Mouse (Mus musculus): ENCODE data around the gene Nt5m.

The Nt5m gene

DNA sequence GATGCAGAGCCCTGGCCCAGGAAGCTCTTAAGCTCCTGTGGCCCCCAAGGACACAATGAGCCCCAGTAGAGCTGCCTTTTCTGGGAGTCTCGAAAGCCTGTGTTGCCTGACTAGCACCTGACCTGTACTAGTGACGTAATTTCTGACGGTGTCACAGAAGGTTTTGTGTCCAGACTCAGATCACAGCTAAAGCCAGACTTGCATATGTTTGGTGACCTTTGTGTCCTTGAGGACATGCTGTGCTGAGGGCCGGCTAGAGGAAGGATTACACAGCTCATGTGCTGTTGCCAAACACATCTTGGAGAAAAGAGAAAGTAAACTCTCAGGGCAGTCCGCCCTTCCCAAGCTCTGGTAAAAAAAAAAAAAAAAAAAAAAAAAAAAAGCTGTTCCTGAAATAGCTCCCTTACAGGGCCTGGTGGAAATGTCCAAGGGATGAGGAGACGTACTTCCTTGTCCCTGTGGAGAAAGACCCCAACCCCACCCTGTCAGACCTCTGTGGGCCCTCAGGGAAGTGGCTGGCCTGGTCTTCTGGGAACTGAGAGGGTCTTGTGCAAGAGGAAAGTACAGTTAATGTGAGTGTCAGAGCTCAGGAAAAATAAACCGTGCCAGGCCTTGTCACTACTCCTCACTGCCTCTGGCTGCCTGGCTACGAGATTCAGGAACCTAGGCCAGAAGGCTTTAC is 62.9 kb downstream of the Nt5m start:
- no peak for DNase-seq (ENCODE audit: low read depth, low spot score)

DNA sequence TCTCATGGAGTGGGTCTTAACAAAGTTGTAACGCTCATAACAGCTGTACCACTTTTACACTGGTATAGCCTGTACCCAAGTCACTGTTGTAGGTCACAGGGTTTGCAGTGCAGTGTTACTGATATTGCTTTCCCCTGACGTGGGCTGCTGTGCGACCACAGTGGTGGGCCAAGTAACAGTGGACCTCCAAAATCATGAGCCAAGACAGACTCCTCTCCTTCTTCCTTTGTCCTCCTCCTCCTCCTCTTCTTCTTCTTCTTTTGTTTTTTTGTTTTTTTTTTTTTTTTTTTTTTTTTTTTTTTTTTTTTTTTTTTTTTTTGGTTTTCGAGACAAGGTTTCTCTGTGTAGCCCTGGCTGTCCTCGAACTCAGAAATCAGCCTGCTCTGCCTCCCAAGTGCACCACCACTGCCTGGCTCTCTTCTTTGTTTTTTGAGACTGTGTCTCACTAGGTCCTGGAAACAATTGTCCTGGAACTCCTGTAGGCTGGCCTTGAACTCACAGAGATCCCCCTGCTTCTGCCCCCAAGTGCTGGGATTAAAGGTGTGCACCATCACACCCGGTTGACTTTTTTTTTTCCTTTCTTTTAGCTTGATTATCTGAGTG is 67.4 kb downstream of the Nt5m start:
- no peak for DNase-seq (ENCODE audit: low read depth, low spot score)

DNA sequence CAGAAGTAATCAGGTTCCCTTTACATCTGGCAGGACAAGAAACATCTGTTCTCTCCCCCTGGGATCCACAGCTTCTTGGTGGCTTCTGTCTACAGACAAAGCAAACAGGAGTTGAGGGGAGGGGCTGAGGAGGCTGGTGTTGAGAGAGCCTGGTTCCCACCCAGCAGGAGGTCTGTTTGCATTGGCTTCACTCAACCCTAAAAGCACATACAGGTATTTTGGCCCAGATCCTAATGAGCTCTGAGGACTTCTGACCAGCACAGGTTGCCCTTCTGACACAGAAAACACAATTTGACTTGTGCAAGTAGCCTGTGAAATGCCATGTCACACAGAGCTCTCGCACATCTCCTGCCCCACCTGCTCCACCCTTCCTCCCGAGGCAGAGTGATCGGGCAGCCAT is 69.2 kb downstream of the Nt5m start:
- peak; percentile 30 for DNase-seq (ENCODE audit: low read depth, low spot score)

DNA sequence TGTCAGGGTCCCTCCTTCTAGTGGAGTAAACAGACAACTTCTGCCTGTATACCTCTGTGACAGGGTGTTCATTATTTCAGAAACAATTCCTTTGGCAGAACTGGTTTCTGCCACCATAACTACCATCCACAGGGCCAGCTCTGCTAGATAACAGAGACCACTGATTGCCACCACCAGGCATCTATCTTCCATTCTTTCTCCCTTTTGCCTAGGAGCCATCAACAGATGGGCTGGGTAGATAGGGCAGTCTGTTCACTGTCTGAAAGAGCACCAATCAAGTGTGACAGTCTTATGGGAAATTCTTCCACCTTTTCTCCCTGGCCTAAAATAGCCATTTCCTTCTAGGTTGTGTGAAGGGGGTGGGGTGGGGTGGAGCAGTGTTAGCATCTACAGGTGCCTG is 71.3 kb downstream of the Nt5m start:
- no peak for DNase-seq (ENCODE audit: low read depth, low spot score)

DNA sequence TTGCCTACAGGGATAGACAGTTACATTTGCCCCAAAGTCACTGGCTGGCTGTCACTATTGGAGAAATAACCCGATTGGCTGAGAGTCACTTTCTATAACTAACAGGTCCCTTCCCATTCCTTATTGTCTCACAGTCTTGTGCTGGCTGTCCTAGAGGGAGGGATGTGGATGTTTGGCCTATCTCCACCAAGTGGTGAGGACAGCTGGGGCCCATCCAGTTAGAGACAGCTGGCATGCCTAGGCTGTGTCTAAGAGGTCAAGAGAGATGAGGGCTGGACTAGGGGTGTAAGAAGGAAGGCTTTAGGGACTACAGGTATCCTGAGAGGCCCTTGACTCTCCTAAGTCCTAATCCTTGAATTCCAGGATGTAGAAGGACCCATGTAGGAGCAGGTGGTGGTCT is 72.3 kb downstream of the Nt5m start:
- no peak for DNase-seq (ENCODE audit: low read depth, low spot score)

DNA sequence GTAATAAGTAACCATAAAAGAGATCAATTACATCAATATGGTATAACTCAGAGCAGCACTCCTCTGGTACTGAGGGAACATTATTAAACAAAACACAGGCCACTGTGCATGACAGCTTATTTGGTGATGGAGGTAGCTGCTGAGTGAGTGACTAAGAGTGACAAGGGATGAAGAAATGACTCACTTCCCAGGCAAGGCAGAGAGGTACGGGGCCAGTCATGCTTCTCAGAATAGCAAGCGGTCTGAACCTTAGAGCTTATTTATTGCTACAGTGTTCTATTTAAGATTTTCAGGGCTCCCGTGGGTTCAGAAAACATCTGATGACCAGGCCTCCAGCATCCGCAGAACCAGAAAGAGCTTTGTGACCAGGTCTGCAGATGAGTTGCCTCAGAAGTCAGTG is 74.5 kb downstream of the Nt5m start:
- no peak for DNase-seq (ENCODE audit: low read depth, low spot score)

DNA sequence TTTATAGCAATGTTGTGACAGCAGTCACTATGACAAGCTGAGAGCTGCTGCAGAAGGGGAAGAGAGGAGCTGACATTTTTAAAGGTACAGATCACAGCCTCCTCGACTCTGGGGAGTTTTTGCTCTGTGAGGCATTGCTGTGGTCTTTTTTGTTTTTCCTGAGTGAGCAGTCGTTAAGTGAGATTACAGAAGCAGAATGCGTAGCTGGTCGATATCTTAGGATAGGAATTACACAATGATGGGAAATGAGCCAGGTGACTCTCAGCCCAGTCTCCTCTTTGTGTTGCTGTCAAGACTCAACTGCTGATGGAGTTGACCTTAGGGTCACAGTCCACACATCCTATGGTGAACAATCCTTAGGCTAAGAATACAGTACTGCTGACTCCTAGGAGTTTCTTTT is 78.8 kb downstream of the Nt5m start:
- no peak for DNase-seq (ENCODE audit: low read depth, low spot score)

DNA sequence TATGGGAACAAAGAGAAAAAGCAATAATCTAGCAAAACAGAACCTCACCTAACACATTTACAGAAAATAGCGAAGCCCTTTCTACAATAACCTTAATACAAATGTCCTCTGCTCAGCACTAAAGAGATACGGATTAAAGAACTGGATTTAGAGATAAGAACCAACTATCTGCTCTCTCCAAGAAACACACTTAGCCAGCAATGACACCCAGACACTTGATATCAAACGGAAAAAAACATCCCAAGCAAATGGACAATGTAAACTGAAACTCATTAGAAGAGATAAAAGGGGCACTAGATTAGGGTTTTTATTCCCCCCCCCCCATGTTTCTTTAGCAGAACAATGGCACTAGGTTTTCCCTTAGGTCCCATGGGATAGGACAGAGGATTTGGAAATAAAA is 80.2 kb downstream of the Nt5m start:
- no peak for DNase-seq (ENCODE audit: low read depth, low spot score)

DNA sequence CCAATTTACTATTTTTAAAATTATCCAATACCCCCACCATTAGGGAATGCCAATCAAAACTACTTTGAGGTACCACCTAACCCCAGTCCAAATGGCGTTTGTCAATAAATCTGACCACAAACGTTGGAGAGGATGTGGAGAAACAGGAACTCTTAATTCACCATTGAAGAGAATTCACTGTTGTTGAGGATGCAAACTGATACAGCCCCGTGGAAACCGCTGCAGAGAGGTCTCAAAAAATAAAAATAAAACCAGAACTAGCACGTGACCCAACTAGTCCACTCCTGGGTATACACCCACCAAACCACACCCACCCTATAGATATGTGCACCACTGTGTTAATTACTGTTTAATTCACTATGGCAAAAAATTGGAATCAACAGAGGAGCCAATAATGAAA is 81.1 kb downstream of the Nt5m start:
- DNase-seq (ENCODE audit: low read depth, low spot score), result no peak

DNA sequence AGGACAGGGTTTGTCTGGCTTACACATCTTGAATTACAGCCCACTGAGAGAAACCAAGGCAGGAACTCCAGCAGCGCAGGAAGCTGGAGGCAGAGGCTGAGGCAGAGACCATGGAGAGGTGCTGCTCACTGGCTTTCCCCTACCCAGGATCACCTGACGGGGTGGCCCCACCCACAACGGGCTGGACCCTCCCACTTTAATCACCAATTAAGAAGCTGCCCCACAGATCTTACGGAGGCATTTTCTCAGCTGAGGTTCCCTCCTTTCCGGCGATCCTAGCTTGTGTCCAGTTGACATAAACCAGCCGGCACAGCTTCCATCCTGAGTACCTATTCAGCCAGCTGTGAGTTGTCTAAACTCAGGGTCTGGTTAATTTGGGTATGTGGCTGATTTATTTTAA is 82.0 kb downstream of the Nt5m start:
- DNase-seq (ENCODE audit: low read depth, low spot score), result peak; percentile 38

DNA sequence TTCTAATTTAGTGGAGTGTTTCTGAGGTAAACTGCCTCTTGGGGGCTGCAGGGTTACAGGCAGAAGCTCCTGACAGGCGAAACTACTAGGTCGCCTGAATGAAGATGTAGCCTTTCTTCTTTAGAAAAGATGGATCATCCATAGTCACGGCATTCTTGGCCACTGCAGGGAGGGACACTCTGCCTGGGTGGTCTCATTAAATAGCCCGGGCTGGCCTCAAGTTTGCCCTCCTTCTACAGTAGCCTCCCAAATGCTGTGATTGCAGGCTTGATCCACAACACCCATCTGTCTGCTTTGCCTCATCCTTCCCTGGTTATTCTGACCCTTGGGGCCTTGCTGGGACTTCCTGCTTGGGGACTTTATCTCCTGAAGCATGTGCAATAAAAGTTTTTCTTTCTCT is 90.8 kb downstream of the Nt5m start:
- DNase-seq (ENCODE audit: low read depth, low spot score), result no peak
